Mouse (Mus musculus) limb, embryonic 13.5 days (tissue): ENCODE measurements around the gene Eddm3b. TPM values are rescaled to one million over a fixed set of nuclear protein-coding genes. Genes with fewer than 3 reads are reported as not detected.

Source experiments
- ATAC-seq: fragments of 200-750 bp; cut with Nextera tagmentation; 2 replicates; pipeline ENCODE4 v1.8.0; 2017; ENCODE audit warnings: low read depth, moderate number of reproducible peaks, moderate TSS enrichment; ENCODE audit not compliant: low FRiP score
- H3K27ac ChIP-seq: fragments of 300-500 bp; sonication (generic); 2 replicates; pipeline ENCODE4 v1.5.1; 2015; ENCODE audit warnings: inconsistent platforms, mild to moderate bottlenecking, moderate library complexity
- H3K27me3 ChIP-seq: fragments of 300-500 bp; sonication (generic); 2 replicates; pipeline ENCODE4 v1.6.1; 2015; ENCODE audit warnings: mild to moderate bottlenecking, inconsistent platforms
- H3K36me3 ChIP-seq: fragments of 300-500 bp; sonication (generic); 2 replicates; pipeline ENCODE4 v1.6.1; 2015; ENCODE audit warnings: inconsistent platforms, mild to moderate bottlenecking, moderate library complexity
- H3K4me1 ChIP-seq: fragments of 300-500 bp; sonication (generic); 2 replicates; pipeline ENCODE4 v1.6.1; 2015; ENCODE audit warnings: inconsistent platforms
- H3K4me2 ChIP-seq: fragments of 300-500 bp; sonication (generic); replicated peaks from 2 replicates; pipeline ENCODE4 v1.6.1; 2015; ENCODE audit warnings: inconsistent platforms, mild to moderate bottlenecking, moderate library complexity
- H3K4me3 ChIP-seq: fragments of 300-500 bp; sonication (generic); 2 replicates; pipeline ENCODE4 v1.5.1; 2015; ENCODE audit warnings: moderate library complexity, mild to moderate bottlenecking, inconsistent platforms
- H3K9ac ChIP-seq: fragments of 300-500 bp; sonication (generic); 2 replicates; pipeline ENCODE4 v1.6.1; 2015; ENCODE audit warnings: mild to moderate bottlenecking, inconsistent platforms
- H3K9me3 ChIP-seq: fragments of 300-500 bp; sonication (generic); 2 replicates; pipeline ENCODE4 v1.6.1; 2016; ENCODE audit warnings: inconsistent platforms
- WGBS: fragments of 180-500 bp; shearing (Covaris S2); methylation state at CpG from one replicate; pipeline ENCODE4 v1.1.7; 2015; 5-methylcytosine and 5-hydroxymethylcytosine counted together
- polyA plus RNA-seq: library from polyadenylated mRNA; unstranded; fragments of >200 nt; fragmentation: Nextera tagmentation; extraction: Ambion mirVana; gene quantifications from 2 replicates; pipeline ENCODE4 v1.2.1, GENCODE M21; 2015

Gene Eddm3b
- polyA plus RNA-seq, 1 experiment from 2014 or later = not detected

DNA sequence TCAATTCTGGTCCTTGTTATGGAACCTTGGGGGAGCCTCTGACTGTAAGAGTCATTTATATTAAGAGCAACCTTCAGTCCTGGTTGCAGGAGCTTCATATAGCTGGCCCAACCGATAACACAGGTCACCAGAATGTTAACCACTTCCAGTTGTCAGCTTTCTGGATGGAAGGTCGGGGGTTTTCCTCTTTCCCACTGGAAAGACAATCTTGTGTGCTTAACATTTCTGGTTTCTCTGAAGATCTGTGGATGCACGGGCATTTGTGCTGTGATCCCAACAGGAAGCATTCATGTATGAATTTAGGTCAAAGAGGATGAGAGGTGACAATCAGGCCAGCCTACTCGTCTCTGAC, 15.4 kb downstream of the Eddm3b start:
- no peak overlapping the region for H3K27ac ChIP-seq

DNA sequence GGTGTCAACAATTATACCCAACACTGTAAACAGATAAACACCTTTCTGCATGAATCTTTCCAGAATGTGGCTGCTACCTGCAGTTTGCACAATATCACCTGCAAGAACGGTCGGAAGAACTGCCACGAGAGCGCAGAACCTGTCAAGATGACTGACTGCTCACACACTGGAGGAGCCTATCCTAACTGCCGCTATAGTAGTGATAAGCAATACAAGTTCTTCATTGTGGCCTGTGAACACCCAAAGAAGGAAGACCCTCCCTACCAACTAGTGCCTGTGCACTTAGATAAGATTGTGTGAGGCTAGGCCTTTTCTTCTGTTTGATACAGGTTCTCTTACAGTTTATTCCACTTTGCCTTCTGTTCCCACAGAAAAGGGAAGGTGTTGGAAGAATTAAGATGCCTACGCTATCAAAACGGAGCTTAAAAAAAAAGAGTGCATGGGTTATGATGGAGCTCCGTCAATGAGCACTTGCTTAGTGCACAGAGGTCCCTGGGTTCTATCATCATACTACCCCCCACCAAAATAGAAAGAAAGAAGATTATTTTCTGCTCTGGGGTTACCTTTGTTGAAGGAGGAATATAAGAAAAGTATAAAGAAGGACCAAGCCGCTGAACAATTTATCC, 16.2 kb downstream of the Eddm3b start:
- Histone ChIP-seq H3K27ac (no peak overlapping the region), H3K36me3 (no peaks in the 10 kb centered on the region), H3K4me3 (no peak overlapping the region), H3K9me3 (no peaks in the 10 kb centered on the region), H3K27me3 (no peaks in the 10 kb centered on the region), H3K4me2 (no peak overlapping the region), H3K9ac (no peak overlapping the region), H3K4me1 (no peaks in the 10 kb centered on the region)
- 89% methylated on average over 9 of the region's 9 CpGs for WGBS
- ATAC-seq = no peak

More for the DNA sequence above, 15.4 kb downstream of the Eddm3b start:
- Histone ChIP-seq H3K27me3 (no peaks in the 10 kb centered on the region), H3K9ac (no peak overlapping the region), H3K36me3 (no peaks in the 10 kb centered on the region), H3K9me3 (no peaks in the 10 kb centered on the region), H3K4me2 (no peak overlapping the region), H3K4me3 (no peak overlapping the region), H3K4me1 (no peaks in the 10 kb centered on the region)
- ATAC-seq = no peak
- WGBS = 63% methylated on average over 4 of the region's 4 CpGs

- Histone ChIP-seq H3K4me2 (no peak overlapping the region), H3K9me3 (no peaks in the 10 kb centered on the region), H3K4me3 (no peak overlapping the region), H3K4me1 (no peaks in the 10 kb centered on the region), H3K9ac (no peak overlapping the region), H3K36me3 (no peaks in the 10 kb centered on the region), H3K27me3 (no peaks in the 10 kb centered on the region), H3K27ac (no peak overlapping the region)
- 74% methylated on average over 7 of the region's 7 CpGs for WGBS
- no peak for ATAC-seq
These were observed 17.0 kb downstream of the Eddm3b start for GRCm38 (mm10) chr14:51131086-51131815.

DNA sequence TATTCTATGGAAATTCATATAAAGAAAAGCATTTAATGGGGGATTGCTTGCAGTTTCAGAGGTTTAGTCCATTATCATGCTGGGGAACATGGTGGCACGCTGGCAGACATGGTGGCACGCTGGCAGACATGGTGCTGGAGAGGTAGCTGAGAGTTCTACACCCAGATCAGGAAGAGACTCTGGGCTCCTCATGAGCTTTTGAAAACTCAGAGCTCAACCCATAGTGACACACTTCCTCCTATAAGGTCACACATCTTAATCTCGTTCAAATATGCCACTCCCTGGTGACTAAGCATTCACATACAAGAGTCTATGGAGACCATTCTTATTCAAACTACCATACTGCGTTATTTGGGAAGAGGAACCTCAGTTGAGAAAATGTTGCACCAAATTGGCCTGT, 18.1 kb downstream of the Eddm3b start:
- Histone ChIP-seq H3K27me3 (no peaks in the 10 kb centered on the region), H3K9me3 (no peaks in the 10 kb centered on the region), H3K4me2 (no peak overlapping the region), H3K4me1 (no peaks in the 10 kb centered on the region), H3K9ac (no peak overlapping the region), H3K4me3 (no peak overlapping the region), H3K36me3 (no peaks in the 10 kb centered on the region), H3K27ac (no peak overlapping the region)
- 90% methylated on average over 4 of the region's 4 CpGs for WGBS
- no peak for ATAC-seq

DNA sequence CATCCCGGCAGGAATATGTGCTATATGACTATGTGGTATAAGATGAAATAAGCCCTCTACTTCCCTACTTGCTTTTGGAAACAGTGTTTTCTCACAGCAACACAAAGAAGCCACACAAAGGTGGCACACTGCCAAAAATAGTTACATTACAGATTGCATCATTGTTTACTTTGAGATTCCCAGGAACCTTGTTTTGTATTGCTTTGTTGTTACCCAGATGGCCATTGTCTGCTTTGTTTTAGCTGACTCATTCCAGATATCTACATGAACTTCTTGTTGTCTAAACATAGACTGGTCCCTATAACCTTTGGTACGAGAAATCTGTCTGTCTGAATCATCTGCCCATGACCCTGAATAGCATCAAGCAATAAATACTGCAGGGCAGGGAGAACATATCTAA, 26.1 kb downstream of the Eddm3b start:
- H3K4me2 ChIP-seq = no peak overlapping the region
- no peak overlapping the region for H3K4me3 ChIP-seq
- no peak overlapping the region for H3K27ac ChIP-seq
- no peak for ATAC-seq
- H3K4me1 ChIP-seq = no peaks in the 10 kb centered on the region
- whole genome bisulfite sequencing = 77% methylated on average over 2 of the region's 2 CpGs
- no peaks in the 10 kb centered on the region for H3K9me3 ChIP-seq
- H3K36me3 ChIP-seq = no peaks in the 10 kb centered on the region
- H3K9ac ChIP-seq = no peak overlapping the region
- no peaks in the 10 kb centered on the region for H3K27me3 ChIP-seq

DNA sequence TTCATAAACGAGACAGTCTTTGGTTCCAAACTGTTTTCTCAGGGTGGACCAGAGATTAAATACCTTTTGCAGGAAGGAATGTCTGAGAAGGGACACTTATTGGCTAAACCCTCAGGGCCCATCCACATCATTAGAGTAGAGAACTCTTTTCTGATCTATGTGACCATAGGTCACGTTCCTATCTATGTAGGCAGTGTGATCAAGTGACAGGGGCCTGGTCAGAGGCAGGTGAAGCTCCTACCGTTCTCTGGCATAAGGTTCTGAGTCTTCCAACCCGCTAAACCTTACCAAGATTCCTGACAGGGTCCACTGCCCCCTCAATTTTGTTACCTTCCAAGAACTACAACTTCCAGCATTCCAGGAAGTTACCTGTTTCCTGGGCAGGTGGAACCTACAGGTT, 27.9 kb downstream of the Eddm3b start:
- 84% methylated on average over 4 of the region's 4 CpGs for WGBS
- Histone ChIP-seq H3K36me3 (no peaks in the 10 kb centered on the region), H3K4me3 (no peak overlapping the region), H3K9ac (no peak overlapping the region), H3K9me3 (no peaks in the 10 kb centered on the region), H3K4me2 (no peak overlapping the region), H3K27me3 (no peaks in the 10 kb centered on the region), H3K4me1 (no peaks in the 10 kb centered on the region), H3K27ac (no peak overlapping the region)
- ATAC-seq = no peak

GRCm38 (mm10) chr14:51142568-51142967, 28.3 kb downstream of the Eddm3b start:
- Histone ChIP-seq H3K27ac (no peak overlapping the region), H3K9ac (no peak overlapping the region), H3K27me3 (no peaks in the 10 kb centered on the region), H3K36me3 (no peaks in the 10 kb centered on the region), H3K4me3 (no peak overlapping the region), H3K4me1 (no peaks in the 10 kb centered on the region), H3K9me3 (no peaks in the 10 kb centered on the region), H3K4me2 (no peak overlapping the region)
- no peak for ATAC-seq
- 80% methylated on average over 3 of the region's 3 CpGs for WGBS

DNA sequence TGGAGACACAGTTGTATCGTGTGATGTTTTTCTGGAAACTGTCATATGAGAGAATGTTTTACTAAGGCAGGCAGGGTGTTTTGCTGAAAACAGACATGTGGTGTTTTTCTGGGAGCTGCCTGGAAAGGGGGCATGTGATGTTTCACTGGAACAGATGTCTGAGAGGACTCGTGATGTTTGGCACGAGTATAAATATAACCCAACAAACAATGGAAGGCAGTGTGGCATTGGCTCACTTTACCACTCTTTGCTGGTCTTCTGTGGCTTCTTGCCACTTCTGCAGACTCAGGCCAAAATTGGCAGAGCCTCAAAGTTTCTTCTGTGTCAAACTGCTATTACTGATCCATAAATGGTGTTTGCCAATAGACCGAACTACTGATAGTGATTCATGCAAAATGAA, 29.1 kb downstream of the Eddm3b start:
- Histone ChIP-seq H3K9ac (no peak overlapping the region), H3K27ac (no peak overlapping the region), H3K4me2 (no peak overlapping the region), H3K27me3 (no peaks in the 10 kb centered on the region), H3K36me3 (no peaks in the 10 kb centered on the region), H3K4me3 (no peak overlapping the region), H3K9me3 (no peaks in the 10 kb centered on the region), H3K4me1 (no peaks in the 10 kb centered on the region)
- no peak for ATAC-seq
- 82% methylated on average over 4 of the region's 4 CpGs for WGBS

DNA sequence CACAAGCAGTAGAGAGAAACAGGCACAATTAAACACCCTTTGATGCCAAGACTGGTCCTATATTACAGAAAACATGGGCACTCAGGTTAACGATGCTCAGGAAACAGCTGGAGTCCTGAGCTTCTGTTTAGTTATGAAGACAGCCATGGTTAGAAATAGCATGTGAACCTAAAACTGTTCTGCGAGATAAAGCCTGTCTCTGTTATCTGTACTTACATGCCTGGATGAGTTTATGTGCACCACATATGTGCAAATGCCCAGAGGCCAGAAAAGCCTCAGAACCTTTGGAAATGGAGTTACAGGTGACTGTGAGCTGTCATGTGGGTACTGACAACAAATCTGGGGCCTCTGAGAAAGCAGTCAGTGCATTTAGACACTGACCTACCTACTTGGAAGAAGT, 29.7 kb downstream of the Eddm3b start:
- H3K9me3 ChIP-seq = no peaks in the 10 kb centered on the region
- WGBS = 66% methylated on average over 2 of the region's 2 CpGs
- H3K36me3 ChIP-seq = no peaks in the 10 kb centered on the region
- no peak overlapping the region for H3K27ac ChIP-seq
- no peaks in the 10 kb centered on the region for H3K27me3 ChIP-seq
- no peaks in the 10 kb centered on the region for H3K4me1 ChIP-seq
- ATAC-seq = no peak
- H3K4me2 ChIP-seq = no peak overlapping the region
- H3K9ac ChIP-seq = no peak overlapping the region
- H3K4me3 ChIP-seq = no peak overlapping the region

DNA sequence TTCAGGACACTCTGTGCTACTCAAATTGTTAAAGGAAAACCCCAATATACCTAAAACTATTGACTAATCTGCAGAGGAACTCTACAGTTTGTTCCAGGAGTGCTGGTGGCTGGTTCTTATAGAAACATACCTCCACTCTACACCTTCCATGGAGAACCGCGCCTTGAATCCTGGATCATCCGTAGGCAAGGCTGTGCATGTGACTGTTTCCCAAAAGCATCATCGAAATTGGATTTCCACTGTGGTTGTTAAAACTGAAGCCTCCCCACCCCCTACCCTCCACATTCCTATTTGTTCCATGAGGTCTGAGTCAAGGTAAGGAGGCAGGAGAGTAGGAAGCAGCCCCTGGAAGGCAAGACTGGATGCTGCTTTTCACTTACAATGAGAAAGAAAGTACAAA, 30.2 kb downstream of the Eddm3b start:
- 94% methylated on average over 4 of the region's 4 CpGs for WGBS
- no peak overlapping the region for H3K4me3 ChIP-seq
- H3K27ac ChIP-seq = no peak overlapping the region
- ATAC-seq = no peak
- no peaks in the 10 kb centered on the region for H3K36me3 ChIP-seq
- no peaks in the 10 kb centered on the region for H3K27me3 ChIP-seq
- H3K9ac ChIP-seq = no peak overlapping the region
- H3K4me1 ChIP-seq = no peaks in the 10 kb centered on the region
- H3K4me2 ChIP-seq = no peak overlapping the region
- H3K9me3 ChIP-seq = no peaks in the 10 kb centered on the region

DNA sequence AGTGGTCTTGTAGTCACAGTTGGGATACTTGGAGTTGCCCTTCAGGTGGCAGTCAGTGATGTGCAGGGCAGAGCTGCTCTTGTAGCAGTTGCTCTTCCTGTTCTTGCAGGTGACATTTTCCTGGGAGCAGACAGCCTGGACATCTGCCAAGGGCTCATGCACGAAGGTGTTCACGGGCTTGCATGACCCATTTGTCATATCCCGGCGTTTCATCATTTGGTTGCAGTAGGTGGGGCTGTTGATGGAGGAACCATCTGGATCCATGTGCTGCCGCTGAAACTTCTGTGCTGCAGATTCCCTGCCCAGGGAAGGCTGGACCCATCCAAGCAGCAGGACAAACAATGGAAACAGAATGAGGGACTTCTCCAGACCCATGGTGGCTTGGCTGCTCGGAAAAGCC, 31.3 kb downstream of the Eddm3b start:
- 79% methylated on average over 6 of the region's 6 CpGs for WGBS
- Histone ChIP-seq H3K27ac (no peak overlapping the region), H3K36me3 (no peaks in the 10 kb centered on the region), H3K27me3 (no peaks in the 10 kb centered on the region), H3K4me3 (no peak overlapping the region), H3K4me1 (no peaks in the 10 kb centered on the region), H3K4me2 (no peak overlapping the region), H3K9me3 (no peaks in the 10 kb centered on the region), H3K9ac (no peak overlapping the region)
- no peak for ATAC-seq

DNA sequence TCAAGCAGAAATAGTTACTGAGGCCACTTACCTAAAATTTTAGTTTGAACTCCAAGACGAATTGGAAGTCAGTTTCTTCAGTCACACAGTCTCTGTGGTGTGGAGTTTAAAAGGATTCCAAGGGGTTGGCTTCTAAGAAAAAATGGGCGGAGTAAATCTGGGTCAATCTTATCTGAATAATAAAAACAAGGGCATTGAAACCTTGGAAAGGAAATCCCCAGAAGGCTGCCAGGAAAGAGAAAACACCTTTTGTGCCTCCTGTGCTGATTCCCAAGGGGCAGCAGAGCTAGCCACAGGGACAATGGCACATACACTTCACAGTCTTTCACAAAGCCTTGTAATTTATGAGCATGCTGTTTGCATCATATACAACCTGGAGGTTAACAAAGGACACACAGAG, 32.5 kb downstream of the Eddm3b start, which contains the start of gene Rnase1:
Gene Rnase1, minus strand, starts transcription at position 101 of the 400 bp plus-strand sequence.
- Histone ChIP-seq H3K27me3 (no peaks in the 10 kb centered on the region), H3K27ac (no peak within 1 kb of the TSS), H3K9me3 (no peaks in the 10 kb centered on the region), H3K4me2 (no peak within 1 kb of the TSS), H3K4me3 (no peak within 1 kb of the TSS), H3K9ac (no peak within 1 kb of the TSS), H3K36me3 (no peaks in the 10 kb centered on the region), H3K4me1 (no peaks in the 10 kb centered on the region)
- 61% methylated on average over 2 of the region's 2 CpGs for WGBS
- no peak for ATAC-seq

GRCm38 (mm10) chr14:51148006-51148405, 33.8 kb downstream of the Eddm3b start:
- no peaks in the 10 kb centered on the region for H3K9me3 ChIP-seq
- H3K27ac ChIP-seq = no peak overlapping the region
- H3K4me1 ChIP-seq = no peaks in the 10 kb centered on the region
- no peaks in the 10 kb centered on the region for H3K27me3 ChIP-seq
- no peak overlapping the region for H3K4me2 ChIP-seq
- 67% methylated on average over 3 of the region's 3 CpGs for WGBS
- H3K36me3 ChIP-seq = no peaks in the 10 kb centered on the region
- no peak overlapping the region for H3K9ac ChIP-seq
- no peak overlapping the region for H3K4me3 ChIP-seq
- no peak for ATAC-seq
